30 mouse cellular contexts compared by ENCODE assay signal in genomic region chr13:115126534-115126933, GRCm38 (mm10). TPM values are rescaled to one million over a fixed set of nuclear protein-coding genes. Genes with fewer than 3 reads are reported as not detected.
"Had no signal": no experiment of that assay in that cellular context is flagged by ENCODE, and none has a peak within 500 bp of the region (broad histone marks: within the 10 kb centered on the region; RNA-seq: fewer than 3 reads in every experiment).

No protein-coding gene starts in this region.

- H3K9me3 ChIP-seq: limb, embryonic 10.5 days; limb, embryonic 12.5 days; limb, embryonic 13.5 days; limb, embryonic 15.5 days; liver, embryonic 12.5 days; liver, embryonic 13.5 days; liver, embryonic 15.5 days; lung, embryonic 15.5 days; megakaryocyte, embryonic 14.5 days; midbrain, embryonic 10.5 days; midbrain, embryonic 12.5 days; midbrain, embryonic 13.5 days; midbrain, embryonic 15.5 days had no signal

- H3K4me3 ChIP-seq: left cerebral cortex, adult 2 months; limb, embryonic 10.5 days; limb, embryonic 12.5 days; limb, embryonic 13.5 days; limb, embryonic 15.5 days; liver, embryonic 12.5 days; liver, embryonic 13.5 days; liver, embryonic 15.5 days; lung, embryonic 15.5 days; megakaryocyte, embryonic 14.5 days; midbrain, embryonic 10.5 days; midbrain, embryonic 12.5 days; midbrain, embryonic 13.5 days; midbrain, embryonic 15.5 days; myocyte had no signal

- ATAC-seq: liver, embryonic 12.5 days; liver, postnatal 0 days; lung, postnatal 0 days; midbrain, embryonic 13.5 days; midbrain, embryonic 15.5 days; midbrain, embryonic 16.5 days had no signal

- H3K4me1 ChIP-seq: limb, embryonic 10.5 days; limb, embryonic 12.5 days; limb, embryonic 13.5 days; limb, embryonic 15.5 days; liver, embryonic 15.5 days; lung, embryonic 15.5 days; midbrain, embryonic 10.5 days; midbrain, embryonic 12.5 days; midbrain, embryonic 13.5 days; midbrain, embryonic 15.5 days had no signal

- H3K4me2 ChIP-seq: limb, embryonic 12.5 days; limb, embryonic 13.5 days; limb, embryonic 15.5 days; liver, embryonic 11.5 days; liver, embryonic 12.5 days; liver, embryonic 13.5 days; liver, embryonic 15.5 days; lung, embryonic 14.5 days; lung, embryonic 15.5 days; midbrain, embryonic 12.5 days; midbrain, embryonic 13.5 days; midbrain, embryonic 15.5 days had no signal

- DNase-seq: left cerebral cortex, postnatal 4 days; liver; liver, embryonic 13.5 days; liver, postnatal 0 days; lung, adult 18-20 months; lung, adult 2 months; lung, embryonic 14.5 days; lung, postnatal 10 days; lung, postnatal 14 days; lung, postnatal 36 days; lung, postnatal 4 days had no signal

- H3K9ac ChIP-seq: limb, embryonic 12.5 days; limb, embryonic 13.5 days; limb, embryonic 15.5 days; liver, embryonic 12.5 days; liver, embryonic 13.5 days; liver, embryonic 14.5 days; liver, embryonic 15.5 days; liver, postnatal 0 days; lung, embryonic 14.5 days; lung, embryonic 15.5 days; midbrain, embryonic 12.5 days; midbrain, embryonic 13.5 days; midbrain, embryonic 15.5 days had no signal

- H3K27me3 ChIP-seq: limb, embryonic 12.5 days; limb, embryonic 13.5 days; limb, embryonic 15.5 days; liver, embryonic 12.5 days; liver, embryonic 13.5 days; liver, embryonic 15.5 days; lung, embryonic 15.5 days; megakaryocyte, embryonic 14.5 days; midbrain, embryonic 12.5 days; midbrain, embryonic 13.5 days; midbrain, embryonic 15.5 days had no signal

- H3K27ac ChIP-seq: left cerebral cortex, adult 2 months; limb, embryonic 10.5 days; limb, embryonic 12.5 days; limb, embryonic 13.5 days; limb, embryonic 15.5 days; liver, embryonic 12.5 days; liver, embryonic 13.5 days; liver, embryonic 14.5 days; liver, embryonic 15.5 days; lung, embryonic 15.5 days; macrophage; midbrain, embryonic 10.5 days; midbrain, embryonic 12.5 days; midbrain, embryonic 13.5 days; midbrain, embryonic 15.5 days had no signal

- H3K36me3 ChIP-seq: limb, embryonic 10.5 days; limb, embryonic 12.5 days; limb, embryonic 13.5 days; limb, embryonic 15.5 days; liver, embryonic 12.5 days; liver, embryonic 13.5 days; liver, embryonic 15.5 days; lung, embryonic 15.5 days; midbrain, embryonic 10.5 days; midbrain, embryonic 12.5 days; midbrain, embryonic 13.5 days; midbrain, embryonic 15.5 days had no signal

RNA-seq across cellular contexts. Expression of gene Gm49395, which starts 24.8 kb away (rescaled TPM):
- polyA plus RNA-seq: macrophage had no signal
